Mouse (Mus musculus): ENCODE data around the gene Skap1. TPM values are rescaled to one million over a fixed set of nuclear protein-coding genes. Genes with fewer than 3 reads are reported as not detected.

Gene Skap1
- polyA plus RNA-seq (2014; fragmentation: Illumina TruSeq; extraction: RNeasy Lipid Tissue Mini Kit (QIAGEN cat#74804); ENCODE audit: low read depth, low replicate concordance), result 0.95 TPM

DNA sequence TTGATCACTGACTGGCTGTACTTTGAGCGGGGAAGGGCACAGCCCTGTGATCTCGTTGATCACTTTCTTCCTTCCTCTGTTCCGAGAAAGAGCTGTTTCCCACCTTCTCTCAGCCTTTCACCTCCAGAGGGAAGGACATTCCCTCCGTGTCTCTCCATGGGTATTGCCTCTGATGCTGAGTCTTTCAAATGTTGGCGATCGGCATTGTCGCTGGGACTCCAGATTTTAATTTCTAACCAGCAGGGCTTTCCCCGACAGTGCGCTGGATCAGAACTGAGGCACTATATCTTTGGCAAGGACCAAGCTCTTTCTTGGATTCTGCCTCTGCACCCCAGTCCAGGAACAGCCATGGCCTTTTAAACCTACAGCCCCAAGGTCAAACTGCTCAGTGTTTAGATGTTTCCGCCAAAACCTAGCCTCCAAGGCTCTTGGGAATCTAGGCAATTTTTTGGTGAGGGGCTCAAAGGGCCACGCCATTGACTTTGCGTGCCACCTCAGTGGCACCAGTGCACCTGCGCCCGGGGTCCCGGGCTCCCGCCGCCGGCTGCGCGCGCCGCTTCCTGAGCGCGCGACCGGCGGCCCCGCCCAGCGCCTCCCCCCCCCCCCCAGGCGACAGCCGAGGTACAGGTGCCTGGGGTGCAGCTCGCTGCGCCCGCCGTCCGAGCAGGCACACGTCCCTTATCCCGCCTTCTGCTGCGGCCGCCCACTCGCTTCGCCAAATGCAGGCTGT lies at the start of gene Skap1:
Gene Skap1 (plus strand): TSS at position 608 of the 730 bp plus-strand sequence.

DNA sequence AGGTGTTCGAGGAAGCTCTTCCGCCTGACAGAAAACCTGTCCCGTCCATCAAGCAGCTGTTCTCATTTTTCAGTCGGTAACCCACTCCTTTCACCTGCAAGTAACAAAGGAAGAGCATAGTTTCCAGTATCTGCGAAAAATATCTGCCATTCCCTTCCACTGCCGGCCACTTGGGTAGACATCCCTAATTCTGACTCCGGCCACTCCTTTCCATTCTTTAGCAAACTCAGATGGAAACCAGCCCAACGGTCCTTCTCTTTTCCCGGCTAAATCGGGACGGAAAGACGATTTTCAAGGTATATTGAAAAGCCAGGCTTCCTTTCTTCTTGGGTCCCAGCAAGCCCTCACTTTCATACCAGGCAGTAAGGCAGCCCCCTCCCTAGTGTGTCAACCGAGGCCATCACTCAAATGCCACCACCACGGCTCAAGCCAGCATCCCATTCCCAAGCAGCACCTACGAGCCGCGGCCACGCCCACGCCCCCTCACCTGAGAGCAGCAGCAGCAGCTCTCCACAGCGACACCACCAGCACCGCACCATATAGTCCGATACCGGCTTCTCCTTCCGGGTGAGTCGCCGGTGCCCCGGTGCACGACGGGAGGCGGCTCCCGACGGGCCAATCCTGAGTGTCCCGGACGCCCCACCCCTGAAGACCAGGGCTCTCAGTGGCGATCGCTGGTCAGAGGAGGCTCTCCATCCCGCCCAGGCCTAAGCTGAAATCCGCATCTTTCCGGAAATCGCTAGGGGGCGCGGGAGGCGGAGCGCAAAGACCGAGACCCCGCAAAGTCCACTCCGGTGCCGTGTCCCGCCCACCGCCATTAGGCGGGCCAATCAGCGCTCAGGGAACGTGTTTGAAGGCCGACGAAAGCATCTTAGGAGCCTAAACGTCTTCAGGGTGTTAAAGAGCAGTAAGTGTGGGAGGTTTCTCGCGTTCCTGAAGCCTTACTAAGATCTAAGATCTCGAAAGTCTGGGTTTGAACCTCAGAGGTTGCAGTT lies 312.9 kb downstream of the Skap1 start, which contains the start of gene Snx11:
Gene Snx11 (minus strand): TSS at position 592 of the 995 bp plus-strand sequence.

GRCm38 (mm10) chr11:96788871-96789795 lies 324.7 kb downstream of the Skap1 start, which contains the start of gene Cbx1:
TSS of gene Cbx1 (plus strand) at chr11:96789127.

Other genes with a start within 250 kb of the Skap1 start
- 92.7 TPM for gene Hoxb9, start 193.1 kb upstream of the Skap1 start, polyA plus RNA-seq (2014; fragmentation: Illumina TruSeq; extraction: RNeasy Lipid Tissue Mini Kit (QIAGEN cat#74804); ENCODE audit: low read depth, low replicate concordance)
- 0.25 TPM for gene Hoxb8, start 182.7 kb upstream of the Skap1 start, polyA plus RNA-seq (2014; fragmentation: Illumina TruSeq; extraction: RNeasy Lipid Tissue Mini Kit (QIAGEN cat#74804); ENCODE audit: low read depth, low replicate concordance)
- gene Hoxb7, start 178.0 kb upstream of the Skap1 start, polyA plus RNA-seq (2014; fragmentation: Illumina TruSeq; extraction: RNeasy Lipid Tissue Mini Kit (QIAGEN cat#74804); ENCODE audit: low read depth, low replicate concordance), result 2.6 TPM
- 2.7 TPM for gene Hoxb6, start 172.1 kb upstream of the Skap1 start, polyA plus RNA-seq (2014; fragmentation: Illumina TruSeq; extraction: RNeasy Lipid Tissue Mini Kit (QIAGEN cat#74804); ENCODE audit: low read depth, low replicate concordance)
- 2.6 TPM for gene Hoxb5, start 161.3 kb upstream of the Skap1 start, polyA plus RNA-seq (2014; fragmentation: Illumina TruSeq; extraction: RNeasy Lipid Tissue Mini Kit (QIAGEN cat#74804); ENCODE audit: low read depth, low replicate concordance)
- gene Hoxb4, start 146.3 kb upstream of the Skap1 start, polyA plus RNA-seq (2014; fragmentation: Illumina TruSeq; extraction: RNeasy Lipid Tissue Mini Kit (QIAGEN cat#74804); ENCODE audit: low read depth, low replicate concordance), result 2.0 TPM
- gene Hoxb3, start 141.3 kb upstream of the Skap1 start, polyA plus RNA-seq (2014; fragmentation: Illumina TruSeq; extraction: RNeasy Lipid Tissue Mini Kit (QIAGEN cat#74804); ENCODE audit: low read depth, low replicate concordance), result 5.5 TPM
- gene Hoxb2, start 114.1 kb upstream of the Skap1 start, polyA plus RNA-seq (2014; fragmentation: Illumina TruSeq; extraction: RNeasy Lipid Tissue Mini Kit (QIAGEN cat#74804); ENCODE audit: low read depth, low replicate concordance), result 2.6 TPM
- not detected for gene Hoxb1, start 98.8 kb upstream of the Skap1 start, polyA plus RNA-seq (2014; fragmentation: Illumina TruSeq; extraction: RNeasy Lipid Tissue Mini Kit (QIAGEN cat#74804); ENCODE audit: low read depth, low replicate concordance)